Mouse (Mus musculus) liver, embryonic 16.5 days (tissue): ENCODE measurements around the gene Gimap5. TPM values are rescaled to one million over a fixed set of nuclear protein-coding genes. Genes with fewer than 3 reads are reported as not detected.
A peak's percentile ranks its signal among the peaks of the same experiment; 100 is the strongest.

Source experiments
- ATAC-seq: fragments of 200-750 bp; cut with Nextera tagmentation; 2 replicates; pipeline ENCODE4 v1.8.0; 2017; ENCODE audit warnings: low read depth, mild to moderate bottlenecking, moderate number of reproducible peaks, moderate library complexity
- H3K27ac ChIP-seq: fragments of 300-500 bp; sonication (generic); 2 replicates; pipeline ENCODE4 v1.5.1; 2014; ENCODE audit warnings: mild to moderate bottlenecking, low read length
- H3K27me3 ChIP-seq: fragments of 300-500 bp; sonication (generic); 2 replicates; pipeline ENCODE4 v1.6.1; 2014; ENCODE audit warnings: low read depth, low read length, mixed read lengths; ENCODE audit not compliant: control insufficient read depth, insufficient read depth
- H3K36me3 ChIP-seq: fragments of 300-500 bp; sonication (generic); 2 replicates; pipeline ENCODE4 v1.6.1; 2014; ENCODE audit warnings: mild to moderate bottlenecking; ENCODE audit not compliant: control insufficient read depth, insufficient read depth
- H3K4me1 ChIP-seq: fragments of 300-500 bp; sonication (generic); 2 replicates; pipeline ENCODE4 v1.6.1; 2014; ENCODE audit warnings: low read depth, low read length, mixed read lengths; ENCODE audit not compliant: control insufficient read depth
- H3K4me2 ChIP-seq: fragments of 300-500 bp; sonication (generic); 2 replicates; pipeline ENCODE4 v1.6.1; 2014; ENCODE audit warnings: low read depth, low read length, mixed read lengths
- H3K4me3 ChIP-seq: fragments of 300-500 bp; sonication (generic); 2 replicates; pipeline ENCODE4 v1.5.1; 2014; ENCODE audit warnings: low read depth, mild to moderate bottlenecking, low read length
- H3K9ac ChIP-seq: fragments of 300-500 bp; sonication (generic); 2 replicates; pipeline ENCODE4 v1.6.1; 2014; ENCODE audit warnings: low read depth, low read length
- H3K9me3 ChIP-seq: fragments of 300-500 bp; sonication (generic); replicated peaks from 2 replicates; pipeline ENCODE4 v1.6.1; 2016; ENCODE audit warnings: low read length; ENCODE audit not compliant: control insufficient read depth
- WGBS: fragments of 180-500 bp; shearing (Covaris S2); extraction: QIAGEN DNeasy Blood & Tissue Kit; methylation state at CpG from one replicate; pipeline ENCODE4 v1.1.7; 2014; ENCODE audit not compliant: insufficient replicate concordance; 5-methylcytosine and 5-hydroxymethylcytosine counted together
- polyA plus RNA-seq: library from polyadenylated mRNA; unstranded; fragments of >200 nt; fragmentation: Nextera tagmentation; extraction: Ambion mirVana; gene quantifications from 2 replicates; pipeline ENCODE4 v1.2.1, GENCODE M21; 2015

The Gimap5 gene
- polyA plus RNA-seq, 1 experiment from 2014 or later, result 2.5 TPM

DNA sequence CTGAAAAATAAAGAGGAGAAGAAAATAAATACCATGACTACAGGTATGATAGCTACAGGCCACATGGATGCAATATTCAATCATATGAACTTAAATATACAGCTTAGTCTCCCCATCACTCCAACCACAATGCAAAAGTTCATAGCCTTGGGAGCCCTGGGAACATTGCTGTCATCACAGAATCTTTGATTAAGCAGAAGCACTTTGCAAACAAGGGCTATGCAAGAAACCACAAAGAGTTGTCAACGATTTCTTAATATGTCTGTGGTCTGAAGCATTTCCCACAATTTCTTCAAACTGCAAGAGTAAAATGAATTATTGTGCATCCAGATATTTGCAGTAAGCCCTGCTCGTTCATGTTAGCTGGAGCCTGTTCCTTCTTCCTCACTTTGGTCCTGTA is 8.9 kb upstream of the Gimap5 start:
- H3K27ac ChIP-seq, result no peak overlapping the region
- no peak overlapping the region for H3K4me3 ChIP-seq
- ATAC-seq, result no peak
- no peaks in the 10 kb centered on the region for H3K36me3 ChIP-seq
- no peaks in the 10 kb centered on the region for H3K9me3 ChIP-seq
- no peak overlapping the region for H3K4me2 ChIP-seq
- WGBS, result 24% methylated on average over 2 of the region's 2 CpGs
- H3K9ac ChIP-seq, result no peak overlapping the region
- H3K27me3 ChIP-seq, result no peaks in the 10 kb centered on the region
- H3K4me1 ChIP-seq, result peaks cover 4% of the 10 kb centered on the region

DNA sequence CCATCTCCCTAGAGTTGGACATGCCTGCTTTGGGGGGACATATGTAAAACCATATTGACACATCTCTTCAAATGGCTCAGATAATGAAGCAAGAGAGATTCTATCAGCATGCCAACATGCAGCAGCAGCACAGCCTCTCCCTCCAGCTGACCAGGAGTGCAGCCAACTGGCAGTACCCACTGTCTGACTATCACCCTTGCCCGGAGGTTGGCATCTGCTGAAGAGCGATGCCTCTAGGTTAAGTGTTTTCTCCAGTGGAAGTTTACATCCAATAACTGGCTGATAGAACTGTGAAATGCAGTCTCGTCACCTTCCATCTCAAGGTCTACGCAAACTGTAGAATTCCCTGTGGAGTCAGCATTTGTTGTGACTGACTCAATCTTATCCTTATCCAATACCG is 8.3 kb upstream of the Gimap5 start:
- 76% methylated on average over 5 of the region's 5 CpGs for WGBS
- no peak for ATAC-seq

DNA sequence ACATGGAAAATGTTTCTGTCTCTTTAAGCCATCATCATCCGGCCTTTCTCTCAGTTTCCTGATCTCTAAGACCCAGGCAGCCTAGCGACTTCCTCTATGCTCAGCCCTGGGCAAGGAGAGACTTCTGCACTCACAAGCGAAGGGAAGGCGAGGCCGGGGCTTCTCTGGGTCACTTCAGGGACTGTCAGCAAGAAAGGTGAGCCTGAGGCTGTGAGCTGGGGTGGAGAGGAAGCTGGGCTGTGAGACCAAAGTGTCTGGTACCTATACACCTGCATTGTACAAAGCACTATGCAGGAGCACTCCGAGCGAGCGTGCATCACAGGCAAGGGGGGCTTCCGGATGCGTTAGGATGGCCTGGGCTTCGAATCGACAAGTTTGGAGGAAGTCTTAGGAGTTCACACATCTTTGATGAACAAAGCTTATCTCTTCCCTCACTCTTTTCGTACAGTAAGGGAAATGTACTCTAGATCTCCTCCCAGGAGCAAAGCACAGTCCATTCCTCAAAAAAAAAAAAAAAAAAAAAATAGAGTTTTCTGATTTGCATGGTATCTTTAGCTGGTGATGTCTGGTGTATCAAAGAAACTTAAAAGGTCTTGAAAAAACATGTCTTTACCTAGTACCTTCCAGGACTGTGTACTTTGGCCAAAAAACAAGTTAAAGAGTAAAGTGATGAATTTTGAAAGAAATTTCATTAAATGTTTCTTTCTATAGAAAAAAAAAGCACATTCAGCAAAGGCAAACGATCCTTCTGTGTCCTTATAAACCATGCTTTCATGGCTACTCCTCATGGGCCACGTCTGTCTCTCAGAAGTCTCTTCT is 6.8 kb upstream of the Gimap5 start, which contains the start of gene Gimap1:
Gimap1 (plus strand) TSS at position 94 of the 819 bp plus-strand sequence.
- H3K9ac ChIP-seq, result no peak within 1 kb of the TSS; the same call in 1 of the 2 replicates
- H3K36me3 ChIP-seq, result no peaks in the 10 kb centered on the region
- no peak for ATAC-seq
- no peaks in the 10 kb centered on the region for H3K9me3 ChIP-seq
- peaks cover 7% of the 10 kb centered on the region for H3K4me1 ChIP-seq
- H3K27ac ChIP-seq, result no peak within 1 kb of the TSS
- 0 out of 2 replicates have a peak within 1 kb of the TSS, but pooled peaks have one; percentile 9 for H3K4me2 ChIP-seq
- 18% methylated on average over 15 of the region's 15 CpGs for WGBS
- H3K4me3 ChIP-seq, result peak within 1 kb of the TSS; percentile 37
- no peaks in the 10 kb centered on the region for H3K27me3 ChIP-seq

More for the DNA sequence above, 8.3 kb upstream of the Gimap5 start:
- H3K4me2 ChIP-seq, result no peak overlapping the region
- no peak overlapping the region for H3K4me3 ChIP-seq
- H3K4me1 ChIP-seq, result peaks cover 7% of the 10 kb centered on the region
- no peaks in the 10 kb centered on the region for H3K36me3 ChIP-seq
- no peak overlapping the region for H3K9ac ChIP-seq
- H3K27ac ChIP-seq, result no peak overlapping the region
- no peaks in the 10 kb centered on the region for H3K27me3 ChIP-seq
- no peaks in the 10 kb centered on the region for H3K9me3 ChIP-seq

DNA sequence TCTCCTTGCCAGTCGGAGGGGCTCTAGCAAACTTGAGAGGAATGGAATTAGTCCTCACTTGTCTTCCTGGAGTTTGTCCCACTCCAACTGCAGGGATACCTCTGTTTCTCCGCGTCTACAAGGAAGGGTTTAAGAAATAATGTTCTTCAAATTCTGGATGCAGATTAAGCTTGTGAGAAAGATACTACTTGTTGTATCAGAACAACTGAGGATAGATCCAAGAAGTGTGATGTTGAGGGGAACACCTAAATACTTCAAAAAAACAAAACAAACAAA is 6.3 kb upstream of the Gimap5 start:
- WGBS, result 41% methylated on average over 3 of the region's 3 CpGs
- Histone ChIP-seq H3K4me2 (no peak overlapping the region), H3K4me1 (peaks cover 7% of the 10 kb centered on the region), H3K27ac (no peak overlapping the region), H3K9me3 (no peaks in the 10 kb centered on the region), H3K36me3 (no peaks in the 10 kb centered on the region), H3K4me3 (no peak overlapping the region), H3K27me3 (no peaks in the 10 kb centered on the region), H3K9ac (no peak overlapping the region; the same call in 1 of the 2 replicates)
- ATAC-seq, result no peak

DNA sequence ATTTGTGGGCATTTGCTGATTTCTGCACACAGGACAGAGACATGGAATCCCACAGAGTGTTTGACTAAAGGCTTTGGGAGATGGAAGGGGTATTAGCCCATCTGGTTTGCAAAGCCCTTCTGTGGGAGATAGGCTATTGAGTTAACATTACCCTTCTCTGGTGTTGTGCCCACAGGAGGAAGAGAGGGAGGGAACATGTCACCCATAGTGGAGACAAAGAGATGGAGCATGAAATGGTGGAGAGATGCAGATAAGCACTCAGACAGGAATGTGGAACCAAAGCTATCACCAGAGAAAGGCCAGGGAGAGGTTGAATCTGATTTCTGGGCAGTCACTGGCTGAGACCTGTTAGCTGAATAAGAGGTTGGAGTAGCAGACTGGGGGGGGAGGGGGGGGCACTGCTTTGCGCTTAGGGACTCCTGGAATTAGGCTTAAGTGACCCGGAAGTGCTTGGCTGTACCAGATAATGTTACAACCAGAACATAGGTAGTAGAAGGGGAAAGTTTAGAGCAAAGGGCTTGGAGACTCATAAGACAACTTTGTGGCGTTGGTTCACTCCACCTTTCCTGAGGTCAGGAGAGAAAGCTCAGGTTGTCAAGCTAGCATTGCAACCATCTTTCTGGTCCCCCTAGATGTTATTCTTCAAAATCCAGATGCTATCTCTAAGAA is 5.4 kb upstream of the Gimap5 start:
- H3K9ac ChIP-seq, result no peak overlapping the region
- WGBS, result 29% methylated on average over 3 of the region's 3 CpGs
- H3K27me3 ChIP-seq, result no peaks in the 10 kb centered on the region
- no peak overlapping the region for H3K4me2 ChIP-seq
- H3K4me1 ChIP-seq, result peaks cover 7% of the 10 kb centered on the region
- H3K27ac ChIP-seq, result peak overlapping the region; percentile 40; the same call in 1 of the 2 replicates
- no peak for ATAC-seq
- no peak overlapping the region for H3K4me3 ChIP-seq
- no peaks in the 10 kb centered on the region for H3K36me3 ChIP-seq
- H3K9me3 ChIP-seq, result no peaks in the 10 kb centered on the region

DNA sequence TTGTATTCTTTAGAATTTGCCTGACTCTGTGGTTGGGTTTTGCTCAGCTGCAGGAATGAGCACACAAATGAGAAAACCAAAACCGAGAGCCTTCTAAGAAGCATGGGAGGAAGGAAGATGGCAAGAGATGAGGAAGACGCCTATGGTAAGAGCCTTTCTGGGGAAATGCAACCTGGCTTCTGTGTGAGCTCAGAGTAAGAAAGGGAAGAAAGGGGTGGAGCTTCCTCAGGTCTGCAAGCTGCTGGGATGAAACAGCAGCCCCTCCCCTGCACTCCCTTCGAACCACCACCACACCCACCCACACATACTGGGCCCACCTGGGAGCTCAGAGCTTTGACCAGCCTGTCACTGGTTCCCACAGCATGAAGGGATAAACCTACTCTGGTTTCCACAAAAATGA is 4.7 kb upstream of the Gimap5 start:
- peak overlapping the region; percentile 46; the same call in 1 of the 2 replicates for H3K4me2 ChIP-seq
- no peak overlapping the region for H3K9ac ChIP-seq
- H3K27ac ChIP-seq, result peak overlapping the region; percentile 40
- H3K4me1 ChIP-seq, result peaks cover 7% of the 10 kb centered on the region
- 14% methylated on average over 3 of the region's 3 CpGs for WGBS
- H3K9me3 ChIP-seq, result no peaks in the 10 kb centered on the region
- 0 out of 2 replicates have a peak, but pooled peaks have one; percentile 1 for ATAC-seq
- no peaks in the 10 kb centered on the region for H3K27me3 ChIP-seq
- no peaks in the 10 kb centered on the region for H3K36me3 ChIP-seq
- no peak overlapping the region for H3K4me3 ChIP-seq

DNA sequence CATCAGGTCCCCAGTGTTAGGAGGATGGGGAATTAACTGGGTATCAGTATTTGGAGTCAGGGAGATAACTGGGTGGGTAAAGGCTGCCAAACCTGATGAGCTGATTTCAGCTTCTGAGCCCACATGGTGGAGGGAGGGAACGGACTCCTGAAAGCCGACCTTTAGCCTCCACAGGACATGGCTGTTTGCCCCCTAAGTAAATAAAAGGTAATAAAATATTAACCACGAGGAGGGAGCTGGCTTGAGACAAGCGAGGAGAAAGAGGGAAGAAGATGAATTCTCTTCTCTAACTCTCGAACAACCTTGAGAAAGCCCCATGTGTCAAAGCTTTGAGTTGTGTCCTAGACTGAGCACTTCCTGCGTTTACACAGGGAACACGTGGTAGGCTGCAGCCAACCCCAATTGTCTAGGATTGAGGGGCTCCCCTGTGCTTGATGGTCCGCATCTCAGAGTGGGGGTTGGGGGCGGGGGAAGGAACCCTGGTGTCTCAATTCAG is 4.2 kb upstream of the Gimap5 start:
- WGBS, result 31% methylated on average over 9 of the region's 9 CpGs
- Histone ChIP-seq H3K4me2 (peak overlapping the region; percentile 46), H3K36me3 (no peaks in the 10 kb centered on the region), H3K27ac (peak overlapping the region; percentile 79), H3K9me3 (no peaks in the 10 kb centered on the region), H3K4me1 (peaks cover 7% of the 10 kb centered on the region), H3K9ac (no peak overlapping the region), H3K27me3 (no peaks in the 10 kb centered on the region), H3K4me3 (0 out of 2 replicates have a peak overlapping the region, but pooled peaks have one; percentile 3)
- peak; percentile 49 for ATAC-seq

DNA sequence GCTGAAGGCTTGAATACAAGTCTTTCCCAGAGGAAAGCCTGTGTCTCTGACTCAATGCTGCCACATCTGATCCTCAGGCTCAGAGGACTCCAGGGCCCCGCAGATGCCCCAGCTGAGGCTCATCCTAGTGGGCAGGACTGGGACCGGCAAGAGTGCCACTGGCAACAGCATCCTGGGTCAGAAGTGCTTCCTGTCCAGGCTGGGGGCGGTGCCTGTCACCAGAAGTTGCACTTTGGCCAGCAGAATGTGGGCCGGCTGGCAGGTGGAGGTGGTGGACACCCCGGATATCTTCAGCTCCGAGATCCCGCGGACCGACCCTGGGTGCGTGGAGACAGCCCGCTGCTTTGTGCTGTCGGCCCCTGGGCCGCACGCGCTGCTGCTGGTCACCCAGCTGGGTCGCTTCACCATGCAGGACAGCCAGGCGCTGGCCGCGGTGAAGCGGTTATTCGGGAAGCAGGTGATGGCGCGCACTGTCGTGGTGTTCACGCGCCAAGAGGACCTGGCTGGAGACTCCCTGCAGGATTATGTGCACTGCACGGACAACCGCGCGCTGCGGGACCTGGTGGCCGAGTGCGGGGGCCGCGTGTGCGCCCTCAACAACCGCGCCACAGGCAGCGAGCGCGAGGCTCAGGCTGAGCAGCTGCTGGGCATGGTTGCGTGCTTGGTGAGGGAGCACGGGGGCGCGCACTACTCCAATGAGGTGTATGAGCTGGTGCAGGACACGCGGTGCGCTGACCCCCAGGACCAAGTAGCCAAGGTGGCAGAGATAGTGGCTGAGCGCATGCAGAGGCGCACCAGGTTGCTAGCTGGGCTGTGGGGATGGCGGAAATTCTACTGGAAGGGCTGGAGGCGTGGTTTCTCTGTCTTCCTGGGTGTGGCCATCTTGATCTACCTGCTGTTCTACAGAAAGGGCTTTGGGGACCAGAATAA is 3.3 kb upstream of the Gimap5 start:
- Histone ChIP-seq H3K4me1 (peaks cover 7% of the 10 kb centered on the region), H3K27me3 (no peaks in the 10 kb centered on the region), H3K27ac (peak overlapping the region; percentile 79), H3K4me3 (peak overlapping the region; percentile 53), H3K4me2 (peak overlapping the region; percentile 46), H3K9me3 (no peaks in the 10 kb centered on the region), H3K9ac (peak overlapping the region; percentile 6; the same call in 1 of the 2 replicates), H3K36me3 (no peaks in the 10 kb centered on the region)
- peak; percentile 70 for ATAC-seq
- WGBS, result 57% methylated on average over 52 of the region's 52 CpGs
